Mouse (Mus musculus): ENCODE measurements at regions not wholly inside any gene's neighbourhood (a gene's known extent, or its start where the extent isn't known, plus 50 kb on each side); places are given as distances from the start of the nearest gene placed in this dataset.

GRCm38 (mm10) chr2:161166681-161167080 lies 57.8 kb upstream of the Chd6 start:
- no peak for DNase-seq (ENCODE audit: low spot score)

DNA sequence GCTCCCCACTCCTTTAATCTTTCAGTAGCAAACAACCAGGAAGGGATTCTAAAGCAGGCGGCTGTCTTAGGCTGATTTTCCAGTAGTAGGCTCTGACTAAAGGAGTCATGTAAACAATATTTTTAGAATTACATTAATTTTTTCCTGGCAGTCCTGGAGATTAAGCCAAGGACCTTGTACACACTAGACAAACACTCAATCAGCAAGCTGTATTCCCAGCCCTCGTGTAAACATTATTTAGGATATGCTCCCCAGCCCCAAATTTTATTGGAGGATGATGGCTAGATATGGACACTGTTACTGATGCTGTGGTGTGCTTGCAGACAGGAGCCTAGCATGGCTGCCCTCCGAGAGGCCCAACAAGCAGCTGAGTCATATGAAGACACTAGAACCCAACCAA lies 56.6 kb upstream of the Chd6 start:
- no peak for DNase-seq (ENCODE audit: low spot score)

- peak; percentile 12 for DNase-seq (ENCODE audit: low spot score)
Observed at GRCm38 (mm10) chr2:161164320-161164719, 55.4 kb upstream of the Chd6 start.

All from adipocyte (in vitro differentiated cells).